Mouse (Mus musculus) spleen, adult 2 months (tissue): ENCODE measurements around the gene Cdk7.

ENCODE experiments used
- CTCF ChIP-seq: fragments of 200-500 bp; IDR thresholded peaks from 2 replicates; pipeline ENCODE4 v1.5.1; 2011; ENCODE audit warnings: mild to moderate bottlenecking, inconsistent platforms; ENCODE audit not compliant: insufficient read depth, insufficient read length, insufficient replicate concordance; ENCODE audit errors: extremely low read depth
- POLR2A ChIP-seq: fragments of 200-500 bp; IDR thresholded peaks from 2 replicates; pipeline ENCODE4 v1.6.1; 2011; ENCODE audit warnings: low read depth, low read length, inconsistent platforms

- no peak for TF ChIP-seq CTCF
- TF ChIP-seq POLR2A = no peak
Observed at GRCm38 (mm10) chr13:100681615-100682014, 49.1 kb downstream of the Cdk7 start.
